Mouse (Mus musculus): ENCODE results near the gene Zswim3. TPM values are rescaled to one million over a fixed set of nuclear protein-coding genes. Genes with fewer than 3 reads are reported as not detected.

Gene Zswim3
- polyA plus RNA-seq, 1 experiment: 1.6 TPM

GRCm38 (mm10) chr2:164821060-164821459 is 16.2 kb downstream of the Zswim3 start:
- no peak for TF ChIP-seq GATA1 (IDR thresholded peaks at IDR 0.05; ENCODE audit: low read length)

- no peak for TF ChIP-seq GATA1 (IDR thresholded peaks at IDR 0.05; ENCODE audit: low read length)
Measured at GRCm38 (mm10) chr2:164822636-164823165, 17.8 kb downstream of the Zswim3 start, which contains the start of gene Zswim1. Gene Zswim1, plus strand, starts transcription at chr2:164822686.

- TF ChIP-seq GATA1 (IDR thresholded peaks at IDR 0.05; ENCODE audit: low read length): no peak
Measured at GRCm38 (mm10) chr2:164823181-164823585, 18.3 kb downstream of the Zswim3 start.

- no peak for TF ChIP-seq GATA1 (IDR thresholded peaks at IDR 0.05; ENCODE audit: low read length)
Measured at GRCm38 (mm10) chr2:164823969-164824368, 19.1 kb downstream of the Zswim3 start.

GRCm38 (mm10) chr2:164825521-164825920 is 20.6 kb downstream of the Zswim3 start:
- no peak for TF ChIP-seq GATA1 (IDR thresholded peaks at IDR 0.05; ENCODE audit: low read length)

GRCm38 (mm10) chr2:164827146-164827850 is 22.4 kb downstream of the Zswim3 start:
- no peak for TF ChIP-seq GATA1 (IDR thresholded peaks at IDR 0.05; ENCODE audit: low read length)

- no peak for TF ChIP-seq GATA1 (IDR thresholded peaks at IDR 0.05; ENCODE audit: low read length)
Measured at GRCm38 (mm10) chr2:164828437-164828836, 23.5 kb downstream of the Zswim3 start, which contains the start of gene Spata25. Gene Spata25, minus strand, starts transcription at chr2:164828537.

GRCm38 (mm10) chr2:164829090-164829489 is 24.2 kb downstream of the Zswim3 start:
- TF ChIP-seq GATA1 (IDR thresholded peaks at IDR 0.05; ENCODE audit: low read length): no peak

- no peak for TF ChIP-seq GATA1 (IDR thresholded peaks at IDR 0.05; ENCODE audit: low read length)
Measured at GRCm38 (mm10) chr2:164831029-164831428, 26.1 kb downstream of the Zswim3 start.

- TF ChIP-seq GATA1 (IDR thresholded peaks at IDR 0.05; ENCODE audit: low read length): no peak
Measured at GRCm38 (mm10) chr2:164832032-164832747, 27.3 kb downstream of the Zswim3 start.

- no peak for TF ChIP-seq GATA1 (IDR thresholded peaks at IDR 0.05; ENCODE audit: low read length)
Measured at GRCm38 (mm10) chr2:164832748-164833301, 27.9 kb downstream of the Zswim3 start, which contains the start of gene Ctsa. Gene Ctsa, plus strand, starts transcription at chr2:164832873.

GRCm38 (mm10) chr2:164833314-164833959 is 28.5 kb downstream of the Zswim3 start, which contains the start of gene Neurl2:
Gene Neurl2, minus strand, starts transcription at chr2:164833456.
- no peak for TF ChIP-seq GATA1 (IDR thresholded peaks at IDR 0.05; ENCODE audit: low read length)

- TF ChIP-seq GATA1 (IDR thresholded peaks at IDR 0.05; ENCODE audit: low read length): no peak
Measured at GRCm38 (mm10) chr2:164834531-164834930, 29.6 kb downstream of the Zswim3 start.

- no peak for TF ChIP-seq GATA1 (IDR thresholded peaks at IDR 0.05; ENCODE audit: low read length)
Measured at GRCm38 (mm10) chr2:164835164-164835563, 30.3 kb downstream of the Zswim3 start.

GRCm38 (mm10) chr2:164845782-164846181 is 40.9 kb downstream of the Zswim3 start:
- TF ChIP-seq GATA1 (IDR thresholded peaks at IDR 0.05; ENCODE audit: low read length): no peak

Data from G1E-ER4 (cell line).